Mouse (Mus musculus): ENCODE results near the gene Mnat1. TPM values are rescaled to one million over a fixed set of nuclear protein-coding genes. Genes with fewer than 3 reads are reported as not detected.

Mnat1 gene
- polyA plus RNA-seq (2014; fragmentation: Illumina TruSeq; extraction: RNeasy Lipid Tissue Mini Kit (QIAGEN cat#74804); ENCODE audit: low read depth, low replicate concordance): 11.1 TPM

GRCm38 (mm10) chr12:73123093-73124041 is at the start of gene Mnat1:
TSS of gene Mnat1 (plus strand) at chr12:73123717.

GRCm38 (mm10) chr12:73113196-73113595 is 10.3 kb upstream of the Mnat1 start, which contains the start of gene Six4:
TSS of gene Six4 (minus strand) at chr12:73113456.

GRCm38 (mm10) chr12:73286287-73287092 is 163.0 kb downstream of the Mnat1 start, which contains the start of the genes Trmt5 and Slc38a6:
TSS of gene Trmt5 (minus strand) at chr12:73286710.
TSS of gene Slc38a6 (plus strand) at chr12:73286779.

Other genes starting within 250 kb of the Mnat1 start
- not detected for gene Six6, start 183.8 kb upstream of the Mnat1 start, polyA plus RNA-seq (2014; fragmentation: Illumina TruSeq; extraction: RNeasy Lipid Tissue Mini Kit (QIAGEN cat#74804); ENCODE audit: low read depth, low replicate concordance)
- 146 TPM for gene 4930447C04Rik, start 182.9 kb upstream of the Mnat1 start, polyA plus RNA-seq (2014; fragmentation: Illumina TruSeq; extraction: RNeasy Lipid Tissue Mini Kit (QIAGEN cat#74804); ENCODE audit: low read depth, low replicate concordance)
- 1.2 TPM for gene Six1, start 69.8 kb upstream of the Mnat1 start, polyA plus RNA-seq (2014; fragmentation: Illumina TruSeq; extraction: RNeasy Lipid Tissue Mini Kit (QIAGEN cat#74804); ENCODE audit: low read depth, low replicate concordance)
- 1.1 TPM for gene Six4, start 10.3 kb upstream of the Mnat1 start, polyA plus RNA-seq (2014; fragmentation: Illumina TruSeq; extraction: RNeasy Lipid Tissue Mini Kit (QIAGEN cat#74804); ENCODE audit: low read depth, low replicate concordance)
- 75.7 TPM for gene Trmt5, start 163.0 kb downstream of the Mnat1 start, polyA plus RNA-seq (2014; fragmentation: Illumina TruSeq; extraction: RNeasy Lipid Tissue Mini Kit (QIAGEN cat#74804); ENCODE audit: low read depth, low replicate concordance)
- 12.8 TPM for gene Slc38a6, start 163.1 kb downstream of the Mnat1 start, polyA plus RNA-seq (2014; fragmentation: Illumina TruSeq; extraction: RNeasy Lipid Tissue Mini Kit (QIAGEN cat#74804); ENCODE audit: low read depth, low replicate concordance)

All from testis, adult 10 weeks (tissue).